23 mouse cellular contexts compared by ENCODE assay signal in the genomic region with DNA sequence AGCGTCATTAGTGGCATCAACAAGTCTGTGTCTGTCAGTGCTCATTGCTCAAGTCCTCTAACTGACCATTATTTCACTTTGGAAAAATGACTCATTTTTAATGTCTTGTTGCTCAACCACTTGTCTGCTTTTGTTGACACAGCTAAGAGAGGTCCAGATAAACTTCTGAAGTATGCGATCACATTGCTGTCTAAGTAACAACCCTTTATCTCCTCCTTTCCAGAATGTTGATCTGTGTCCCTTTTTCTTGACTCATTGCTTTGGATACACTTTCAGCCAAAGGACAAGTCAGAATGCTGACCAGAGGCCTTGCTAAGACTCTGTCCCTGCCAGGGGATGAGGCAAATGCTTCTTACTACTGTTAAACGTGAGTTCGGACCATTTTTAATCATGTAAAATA.
DNase-seq lines count a peak whose midpoint lies in the region; ATAC-seq and TF ChIP-seq lines count a peak whose summit lies in the region.
"Had no signal": no experiment of that assay in that cellular context is flagged by ENCODE, and none has a peak within 500 bp of the region (broad histone marks: within the 10 kb centered on the region; RNA-seq: fewer than 3 reads in every experiment).

No protein-coding gene starts in this region.

- no peaks in the 10 kb centered on the region for H3K36me3 ChIP-seq in heart, embryonic 11.5 days (ENCODE audit: control insufficient read depth, insufficient read depth, low read length)
- no peaks in the 10 kb centered on the region for H3K36me3 ChIP-seq in heart, embryonic 10.5 days
- no peaks in the 10 kb centered on the region for H3K36me3 ChIP-seq in myocyte (ENCODE audit: control insufficient read depth, insufficient read depth)
- H3K36me3 ChIP-seq: embryonic facial prominence, embryonic 15.5 days; forebrain, embryonic 10.5 days; hindbrain, embryonic 13.5 days had no signal

- intact Hi-C loops in heart, postnatal 36 days (cut with DNase I), result no loop called here

- H3ac ChIP-seq in myocyte (ENCODE audit: control insufficient read depth, insufficient read length), result no peak overlapping the region

- TF ChIP-seq POLR2A in myocyte (IDR thresholded peaks at IDR 0.05; ENCODE audit: insufficient read length, low read depth), result no peak

- H3K4me2 ChIP-seq in heart, embryonic 11.5 days, result no peak overlapping the region
- no peak overlapping the region for H3K4me2 ChIP-seq in myocyte (ENCODE audit: low read depth)
- H3K4me2 ChIP-seq: embryonic facial prominence, embryonic 15.5 days; hindbrain, embryonic 13.5 days had no signal

- H3K79me2 ChIP-seq in myocyte (ENCODE audit: control insufficient read depth, insufficient read depth), result no peaks in the 10 kb centered on the region

- 79% methylated on average over 4 of the region's 4 CpGs for WGBS in heart, embryonic 11.5 days (ENCODE audit: insufficient replicate concordance)
- WGBS in heart, embryonic 10.5 days, result 80% methylated on average over 4 of the region's 4 CpGs

- ATAC-seq in heart, embryonic 11.5 days (replicated peaks; ENCODE audit: insufficient number of reproducible peaks, low FRiP score, low TSS enrichment), result no peak
- ATAC-seq: forebrain, embryonic 14.5 days; hindbrain, postnatal 0 days had no signal

- H3K27me3 ChIP-seq in heart, embryonic 11.5 days (ENCODE audit: control insufficient read depth, insufficient read depth, low read length), result no peaks in the 10 kb centered on the region
- H3K27me3 ChIP-seq in heart, embryonic 10.5 days (ENCODE audit: insufficient read depth, poor library complexity, severe bottlenecking), result no peaks in the 10 kb centered on the region
- no peaks in the 10 kb centered on the region for H3K27me3 ChIP-seq in myocyte (ENCODE audit: control insufficient read depth, insufficient read depth, insufficient read length)
- H3K27me3 ChIP-seq: CH12.LX; embryonic facial prominence, embryonic 15.5 days had no signal

- peak; percentile 93 for DNase-seq in heart, adult 11 months
- peak; percentile 27 for DNase-seq in heart, embryonic 10.5 days (ENCODE audit: low spot score)
- DNase-seq in heart, postnatal 36 days, result no peak
- peak; percentile 7 for DNase-seq in lung, postnatal 14 days
- no peak for DNase-seq in lung, postnatal 10 days
- no peak for DNase-seq in right cerebral cortex, postnatal 4 days
- DNase-seq: adrenal gland, adult 2 months; adrenal gland, postnatal 25 days; cerebellum, adult 18-20 months; cerebellum, postnatal 14 days; embryo, embryonic 11 days; gastrocnemius, postnatal 10 days; heart, postnatal 14 days; kidney, adult 11 months had no signal

- H3K9me3 ChIP-seq in heart, embryonic 11.5 days (replicated peaks; ENCODE audit: control insufficient read depth, low read length), result no peaks in the 10 kb centered on the region
- H3K9me3 ChIP-seq in heart, embryonic 10.5 days, result no peaks in the 10 kb centered on the region
- H3K9me3 ChIP-seq: embryonic facial prominence, embryonic 15.5 days; forebrain, embryonic 10.5 days; hindbrain, embryonic 13.5 days had no signal

- H3K4me1 ChIP-seq in heart, embryonic 11.5 days (ENCODE audit: control insufficient read depth, insufficient read depth, low read length), result no peaks in the 10 kb centered on the region
- H3K4me1 ChIP-seq in heart, embryonic 10.5 days, result no peaks in the 10 kb centered on the region
- H3K4me1 ChIP-seq: embryonic facial prominence, embryonic 15.5 days; forebrain, embryonic 10.5 days; hindbrain, embryonic 13.5 days had no signal

- no peak overlapping the region for H3K9ac ChIP-seq in heart, embryonic 11.5 days (ENCODE audit: low read depth, low read length)
- H3K9ac ChIP-seq: embryonic facial prominence, embryonic 15.5 days; hindbrain, embryonic 13.5 days had no signal

- H3K4me3 ChIP-seq in heart, embryonic 11.5 days (ENCODE audit: low read depth, low read length), result no peak overlapping the region
- no peak overlapping the region for H3K4me3 ChIP-seq in heart, embryonic 10.5 days
- no peak overlapping the region for H3K4me3 ChIP-seq in myocyte
- H3K4me3 ChIP-seq: embryonic facial prominence, embryonic 15.5 days; erythroblast, embryonic 14.5 days; forebrain, embryonic 10.5 days; hindbrain, embryonic 13.5 days had no signal

- H3K27ac ChIP-seq in heart, embryonic 11.5 days (ENCODE audit: low read depth, low read length), result no peak overlapping the region
- no peak overlapping the region for H3K27ac ChIP-seq in heart, embryonic 10.5 days
- H3K27ac ChIP-seq: embryonic facial prominence, embryonic 15.5 days; forebrain, embryonic 10.5 days; hindbrain, embryonic 13.5 days; hindbrain, postnatal 0 days had no signal

TF ChIP-seq in myocyte, 11 proteins besides CTCF, POLR2A, EP300 and RAD21:
- TF ChIP-seq MAX (IDR thresholded peaks at IDR 0.05; ENCODE audit: low read depth), result no peak
- TF ChIP-seq CEBPB (IDR thresholded peaks at IDR 0.05; ENCODE audit: insufficient read depth, poor library complexity, severe bottlenecking), result 0 out of 2 replicates have a peak, but pooled peaks have one; percentile 28
TF ChIP-seq in myocyte: peak in this region for 1.

Comparison
In these comparisons a context has a peak if more than half of its experiments do, and no peak if none do; other contexts are left out.
1. DNase-seq: peak in heart, adult 11 months (single experiment), heart, embryonic 10.5 days (single experiment) and lung, postnatal 14 days (single experiment); none in heart, postnatal 36 days (0 of 2), lung, postnatal 10 days (single experiment) and right cerebral cortex, postnatal 4 days (single experiment).